Mouse (Mus musculus): ENCODE measurements around the gene Atxn7l1.

The Atxn7l1 gene

DNA sequence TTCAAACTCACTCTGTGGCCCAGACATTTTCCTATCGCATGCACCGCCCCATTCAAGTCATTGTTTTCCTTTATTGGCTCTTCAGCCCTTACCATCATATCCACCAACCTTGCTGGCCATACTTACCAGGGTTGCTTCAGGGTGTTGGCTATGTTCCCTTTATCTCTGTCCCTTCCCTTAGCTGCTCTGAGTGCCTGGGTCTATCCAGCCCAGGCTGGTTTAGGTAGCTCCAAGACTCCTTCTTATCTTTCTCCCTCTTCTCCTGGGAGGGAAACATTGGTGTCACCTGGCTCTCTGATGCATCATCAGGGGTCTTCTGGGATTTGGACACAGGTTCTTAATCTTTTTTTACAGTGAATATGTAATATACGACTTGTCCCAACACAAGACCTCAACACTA is 36.6 kb downstream of the Atxn7l1 start:
- DNase-seq = no peak

DNA sequence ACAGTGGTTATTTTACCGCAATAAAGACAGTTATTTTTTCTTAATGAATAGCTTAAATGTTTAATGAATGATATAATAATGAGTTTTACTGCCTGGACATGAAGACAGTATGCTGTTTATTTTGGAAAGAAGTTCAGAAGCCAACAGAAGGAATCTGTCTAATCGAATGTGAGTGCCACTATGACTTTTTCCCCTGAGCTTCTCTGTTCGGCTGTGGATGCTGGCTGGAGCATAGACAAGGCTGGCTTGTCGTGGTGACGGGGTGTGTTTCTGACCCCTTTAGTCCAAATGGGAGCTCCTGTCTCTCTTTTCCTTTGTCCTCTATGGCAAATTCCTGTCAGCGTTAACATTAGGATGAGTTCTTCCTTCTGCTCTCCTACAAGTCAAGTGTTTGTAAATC is 37.6 kb downstream of the Atxn7l1 start:
- DNase-seq = no peak

DNA sequence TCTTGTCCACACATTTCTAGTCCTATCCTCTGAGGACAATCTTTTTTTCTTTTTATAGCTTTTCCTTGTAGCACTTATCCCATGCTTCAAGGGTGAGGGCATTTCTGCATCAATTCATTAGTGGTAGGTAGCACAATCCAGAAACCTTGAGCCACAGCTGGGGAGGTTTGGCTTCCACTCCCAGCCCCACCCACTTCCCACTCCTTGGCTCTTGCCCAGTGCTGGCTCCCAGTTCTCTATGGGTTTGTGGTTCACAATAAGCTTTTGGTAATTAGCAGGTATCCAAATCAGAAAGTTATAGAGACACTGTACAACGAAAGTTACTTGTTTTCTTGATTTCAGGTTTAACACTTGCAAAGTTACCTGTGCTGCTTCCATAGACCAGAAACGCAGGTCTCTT is 38.8 kb downstream of the Atxn7l1 start:
- DNase-seq = no peak

DNA sequence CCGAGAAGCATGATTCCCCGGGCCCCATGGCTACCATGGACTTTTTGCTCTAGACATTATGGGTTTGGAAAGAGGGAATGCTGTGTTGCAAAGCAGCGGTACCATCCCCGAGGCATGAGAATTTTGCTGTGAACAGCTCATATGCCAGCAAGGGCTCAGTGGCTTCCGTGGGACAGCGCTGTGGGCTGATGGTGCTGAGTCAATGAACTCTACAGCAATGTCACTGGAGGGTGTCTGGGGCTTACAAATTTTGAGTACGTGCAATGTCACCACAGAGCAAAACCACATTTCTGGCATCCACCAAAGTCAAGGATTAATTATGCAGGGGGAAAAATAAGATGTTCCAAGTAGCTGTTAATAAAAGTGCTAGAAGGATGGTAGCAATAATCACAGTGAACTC is 42.6 kb downstream of the Atxn7l1 start:
- DNase-seq = no peak

DNA sequence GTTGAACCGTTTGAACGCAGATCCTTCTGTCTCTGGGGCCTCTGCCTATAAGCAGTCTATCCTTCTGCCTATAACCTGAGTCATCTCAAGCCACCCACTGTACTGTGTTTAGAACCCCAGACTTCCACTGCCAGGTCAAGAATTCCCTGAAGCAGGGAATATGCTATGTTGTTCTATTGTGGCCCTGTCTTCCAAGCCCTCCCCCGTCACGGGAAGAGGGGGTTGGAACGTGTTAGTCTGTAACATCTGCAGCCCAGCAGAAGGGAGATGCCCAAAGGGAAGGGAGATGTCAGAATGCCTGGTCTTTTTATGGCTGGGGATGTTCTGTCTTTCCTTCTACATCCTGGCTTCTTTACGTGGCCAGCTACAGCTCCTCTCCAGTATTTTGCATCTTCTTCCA is 43.1 kb downstream of the Atxn7l1 start:
- no peak for DNase-seq

DNA sequence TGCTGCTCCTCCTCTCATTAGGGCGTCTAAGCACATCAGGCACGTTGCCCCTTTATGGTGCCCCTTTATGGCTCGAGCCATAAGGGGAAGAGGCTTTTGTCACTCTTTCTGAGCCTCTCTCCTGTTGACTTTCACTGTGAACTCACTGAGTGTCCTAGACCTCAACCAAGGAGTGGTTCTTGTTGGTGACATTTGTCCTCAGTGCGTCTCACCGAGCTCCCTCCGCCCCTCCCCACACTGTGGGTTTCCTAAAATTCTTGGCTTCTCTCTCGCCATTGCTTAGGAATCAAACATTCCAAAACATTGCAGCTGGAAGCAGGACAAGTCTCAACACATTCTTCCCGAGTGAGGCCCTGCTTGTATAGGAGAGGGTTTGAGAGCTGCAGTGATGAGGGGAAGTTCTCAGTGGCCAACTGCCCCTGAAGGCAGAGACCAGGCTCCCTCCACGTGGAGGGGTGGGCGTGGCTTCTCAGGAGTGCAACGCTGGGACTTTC is 46.0 kb downstream of the Atxn7l1 start:
- no peak for DNase-seq

DNA sequence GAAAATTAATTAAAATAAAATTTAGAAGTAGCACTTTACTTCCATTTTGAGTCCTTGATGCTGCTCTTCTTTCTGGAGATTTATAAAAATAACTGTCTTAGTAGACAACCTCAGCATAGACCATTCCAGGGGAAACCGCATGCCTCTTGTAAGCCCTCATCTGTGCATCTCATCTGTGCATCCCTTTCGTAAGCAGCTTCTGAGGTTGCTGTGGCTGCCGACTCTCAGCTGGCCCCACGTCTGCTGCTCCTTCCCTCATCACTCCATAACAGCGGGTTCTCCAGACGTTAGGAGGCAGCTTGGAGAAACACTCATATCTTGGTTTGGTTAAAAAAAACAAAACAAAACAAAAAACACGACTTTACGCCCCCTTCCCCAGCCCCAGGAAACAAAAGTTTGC is 47.7 kb downstream of the Atxn7l1 start:
- DNase-seq = no peak

DNA sequence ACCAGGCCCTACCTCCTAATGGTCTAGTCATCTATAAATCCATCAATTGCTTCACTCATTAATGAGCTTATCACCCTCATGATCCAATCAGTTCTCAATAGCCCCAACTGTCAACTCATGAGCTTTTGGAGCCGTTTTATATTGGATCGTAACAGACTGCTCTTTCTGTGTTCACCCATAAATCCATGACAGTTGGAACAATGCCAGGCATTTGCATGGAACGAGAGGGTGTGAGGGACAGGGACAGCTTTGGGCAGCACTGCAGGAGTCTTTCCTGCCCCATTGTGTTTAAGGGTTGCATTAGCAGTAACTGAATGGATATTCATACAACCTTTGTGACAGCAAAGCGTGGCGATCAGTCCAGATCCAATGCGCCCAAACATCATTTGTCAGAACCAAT is 49.8 kb downstream of the Atxn7l1 start:
- no peak for DNase-seq

DNA sequence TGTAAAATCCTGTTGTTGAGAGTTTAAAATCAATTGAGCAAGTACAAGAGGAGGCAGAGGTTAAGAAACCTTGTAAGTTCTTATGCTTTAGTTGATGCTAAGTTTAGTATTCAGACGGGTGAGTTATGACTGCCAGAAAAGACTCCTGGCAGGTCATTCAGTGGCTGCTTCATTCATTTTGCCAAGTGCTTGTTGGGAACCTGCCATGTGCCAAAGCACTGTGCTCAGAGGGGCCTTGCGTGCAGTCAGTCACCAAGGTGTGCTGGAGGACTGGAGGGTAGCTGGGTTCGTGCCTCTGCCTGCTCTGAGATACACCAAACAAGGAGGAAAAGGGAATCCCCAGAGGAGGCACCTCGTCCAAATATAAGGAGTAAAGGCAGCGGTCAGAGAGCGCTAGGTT is 50.3 kb downstream of the Atxn7l1 start:
- DNase-seq = no peak

DNA sequence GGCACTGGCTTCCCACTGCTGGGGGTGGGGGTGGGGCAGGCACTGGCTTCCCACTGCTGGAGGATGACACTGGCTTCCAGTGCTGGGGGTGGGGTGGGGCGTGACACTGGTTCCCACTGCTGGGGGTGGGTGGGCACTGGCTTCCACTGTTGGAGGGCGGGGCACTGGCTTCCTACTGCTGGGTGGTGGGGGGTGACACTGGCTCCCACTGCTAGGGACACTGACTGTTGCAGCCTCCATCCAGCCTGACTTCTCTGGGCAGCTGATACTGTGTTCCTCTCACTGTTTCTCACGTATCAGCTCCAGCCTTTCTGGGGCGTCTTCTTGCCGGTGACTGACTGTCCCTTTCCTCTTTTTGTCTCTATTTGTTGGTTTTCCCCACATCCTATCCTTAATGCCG is 53.6 kb downstream of the Atxn7l1 start:
- DNase-seq = no peak

DNA sequence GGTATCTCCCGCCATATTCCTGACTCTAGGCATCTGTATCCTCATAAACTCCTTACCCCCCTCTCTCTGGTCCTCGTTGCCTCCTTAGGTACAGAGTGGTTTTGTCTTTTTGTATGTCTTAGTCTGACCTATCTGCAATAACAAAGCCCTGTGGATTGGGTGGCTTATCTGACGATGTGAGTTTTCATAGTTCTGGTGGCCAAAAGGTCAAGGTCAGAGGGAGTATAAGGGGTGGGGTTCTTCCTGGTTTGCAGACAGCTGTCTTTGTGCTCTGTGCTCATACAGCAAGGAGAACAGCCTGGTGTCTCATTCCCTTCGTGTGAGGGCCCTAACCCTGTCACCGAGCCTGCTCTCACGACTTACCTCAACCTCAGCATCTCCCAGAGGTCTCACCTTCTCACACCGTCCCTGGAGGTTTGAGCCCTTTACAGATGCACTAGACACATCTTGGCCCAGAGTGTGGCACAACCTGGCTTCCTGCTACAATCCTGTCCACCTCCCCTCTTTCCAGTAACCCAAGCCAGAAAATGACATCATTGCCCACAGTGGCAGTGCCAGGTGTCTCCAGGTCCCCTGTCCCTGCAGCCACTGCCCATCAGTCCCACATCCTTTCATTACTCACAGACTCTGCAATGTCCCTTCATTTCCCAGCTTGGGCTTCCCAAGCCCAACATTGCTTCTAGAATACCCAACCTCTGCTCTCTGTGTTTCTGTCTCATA is 54.2 kb downstream of the Atxn7l1 start:
- no peak for DNase-seq

DNA sequence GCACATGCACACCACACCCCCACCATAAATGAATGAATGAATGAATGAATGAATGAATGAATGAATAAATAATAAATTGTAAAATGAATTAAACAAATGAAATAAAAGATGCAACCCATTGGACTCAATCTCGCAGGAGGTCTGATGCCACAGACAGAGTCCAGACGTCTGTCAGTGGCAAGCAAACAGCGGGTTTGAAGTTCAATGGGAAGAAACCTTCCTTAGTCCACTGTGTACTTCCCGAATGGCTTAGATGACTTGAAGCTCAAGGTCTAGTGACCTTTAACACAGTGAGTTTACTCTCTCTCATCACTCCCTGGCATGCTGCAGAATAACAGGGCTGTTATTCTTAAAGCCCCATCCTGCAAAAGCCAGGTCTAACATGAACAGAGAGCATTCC is 57.8 kb downstream of the Atxn7l1 start:
- no peak for DNase-seq

DNA sequence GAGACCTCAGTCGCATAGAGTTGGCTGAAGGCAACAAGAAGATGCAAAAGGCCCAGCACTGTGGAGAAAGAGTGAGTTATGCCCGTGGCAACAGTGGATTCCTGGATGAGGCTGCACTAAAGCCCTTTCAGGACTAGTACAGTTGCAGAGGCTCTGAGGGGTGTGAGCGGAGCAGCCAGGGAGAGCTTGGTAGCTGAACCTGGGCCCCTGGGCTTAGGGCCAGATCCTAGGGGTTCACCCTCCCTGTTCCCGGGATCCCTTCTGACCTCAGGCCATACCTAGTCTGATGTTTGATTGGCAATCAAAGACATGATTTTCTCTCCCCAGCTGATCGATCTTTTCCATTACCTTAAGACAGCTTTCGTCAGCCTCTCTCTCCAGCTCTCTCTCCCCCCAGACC is 58.8 kb downstream of the Atxn7l1 start:
- no peak for DNase-seq

DNA sequence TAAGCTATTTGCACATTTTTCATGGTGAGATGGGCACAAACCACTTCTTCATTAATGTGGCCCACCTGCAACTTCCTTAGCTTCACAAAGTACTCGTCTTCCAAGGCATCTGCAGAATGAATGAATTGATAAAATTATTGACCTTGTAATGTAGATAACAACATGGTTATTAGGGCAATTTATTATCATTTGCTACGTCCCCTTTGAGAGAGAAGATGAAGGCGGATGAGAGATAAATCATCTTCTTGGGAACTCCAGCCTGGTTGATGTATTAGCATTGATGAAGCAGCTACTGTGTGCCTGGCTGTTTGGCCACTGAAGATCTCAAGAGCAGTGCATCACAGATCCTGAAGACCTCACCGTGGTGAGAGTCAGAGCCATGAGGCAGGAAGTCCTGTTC is 63.4 kb downstream of the Atxn7l1 start:
- DNase-seq = no peak

DNA sequence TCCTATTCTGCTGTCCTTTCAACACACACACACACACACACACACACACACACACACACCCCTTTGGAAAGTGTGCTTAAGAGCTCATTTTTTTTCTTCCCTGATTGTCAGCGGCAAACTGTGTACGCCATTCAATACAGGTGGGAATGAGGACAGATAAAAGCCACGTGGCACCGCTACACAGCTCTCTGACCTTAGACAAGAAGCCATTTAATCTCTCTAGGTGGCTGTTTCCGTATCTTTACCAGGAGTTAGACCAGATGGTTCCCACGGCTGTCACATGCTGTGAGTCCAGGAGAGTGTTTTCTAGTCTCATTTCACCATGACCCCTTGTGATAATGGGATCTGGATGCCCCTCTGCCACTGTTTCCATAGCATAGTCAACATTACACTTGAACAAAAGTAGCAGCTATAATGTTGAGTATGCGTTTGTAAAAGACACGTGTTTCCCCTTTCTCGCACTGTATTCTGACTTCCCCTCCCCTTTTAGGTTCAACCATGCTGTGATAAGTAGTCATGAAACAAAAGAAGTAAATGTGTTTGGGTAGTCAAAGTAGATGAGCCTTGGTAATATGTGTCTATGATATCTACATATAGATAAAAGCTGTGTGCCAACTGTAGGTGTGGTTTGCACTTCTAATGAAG is 70.8 kb downstream of the Atxn7l1 start:
- no peak for DNase-seq

DNA sequence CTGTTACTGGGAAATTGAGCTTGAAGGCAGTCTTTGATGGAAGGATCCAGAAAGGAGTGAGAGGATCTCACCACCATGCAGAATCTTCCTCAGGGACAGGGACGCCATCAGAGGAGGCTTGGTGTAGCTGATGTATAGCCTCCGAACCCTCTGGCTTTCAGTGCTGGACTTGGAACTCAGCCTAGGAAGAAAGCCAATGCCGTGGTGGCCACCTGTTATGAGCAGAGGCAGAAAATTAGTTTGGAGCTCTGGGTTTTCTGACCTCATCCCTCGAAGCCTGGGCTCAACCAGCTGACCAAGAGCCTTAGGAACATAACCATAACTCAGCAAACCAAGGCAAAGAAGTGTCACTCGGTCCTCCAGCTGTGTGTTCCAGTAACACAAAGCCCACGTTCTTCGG is 71.9 kb downstream of the Atxn7l1 start:
- DNase-seq = no peak

DNA sequence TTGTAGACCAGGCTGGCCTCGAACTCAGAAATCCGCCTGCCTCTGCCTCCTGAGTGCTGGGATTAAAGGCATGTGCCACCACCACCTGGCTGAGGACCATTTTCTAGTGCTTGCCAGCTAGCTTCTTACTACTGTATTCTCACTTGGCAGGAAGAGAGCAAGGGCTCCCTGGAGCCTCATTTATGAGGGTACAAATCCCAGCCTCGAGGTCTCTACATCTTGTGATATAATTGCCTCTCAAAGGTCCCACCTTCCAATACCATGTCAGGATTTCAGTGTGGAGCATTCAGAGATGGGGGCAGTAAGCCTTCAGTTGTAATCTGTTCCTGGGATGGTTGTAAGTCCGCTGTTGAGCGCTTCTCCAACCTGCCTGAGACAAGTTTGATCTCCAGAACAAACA is 72.6 kb downstream of the Atxn7l1 start:
- no peak for DNase-seq

DNA sequence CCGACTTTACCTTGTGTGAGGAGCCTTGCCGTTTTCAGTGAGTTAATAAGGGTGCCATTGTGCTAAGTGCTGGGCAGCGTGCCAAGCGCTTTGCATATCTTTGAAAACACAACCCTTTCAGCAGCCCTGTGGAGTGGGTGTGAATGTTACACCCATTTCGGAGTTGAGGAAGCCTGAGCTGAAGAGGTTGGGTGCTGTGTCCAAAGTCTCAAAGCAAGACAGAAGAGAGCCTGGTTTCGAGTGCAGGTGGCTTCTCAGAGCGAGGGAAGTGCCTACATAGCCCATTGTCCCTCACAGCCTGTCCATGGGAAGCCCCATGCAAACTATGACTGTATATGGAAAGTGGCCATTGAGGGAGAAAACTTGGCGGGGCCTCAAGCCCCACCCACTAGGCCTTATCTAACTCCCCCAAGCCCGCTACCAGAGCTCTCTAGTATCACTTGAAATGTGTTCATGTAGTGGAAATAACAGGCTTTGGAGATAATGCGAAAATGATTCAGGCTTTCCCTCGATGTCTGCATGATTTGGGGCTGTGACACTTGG is 73.1 kb downstream of the Atxn7l1 start:
- no peak for DNase-seq

DNA sequence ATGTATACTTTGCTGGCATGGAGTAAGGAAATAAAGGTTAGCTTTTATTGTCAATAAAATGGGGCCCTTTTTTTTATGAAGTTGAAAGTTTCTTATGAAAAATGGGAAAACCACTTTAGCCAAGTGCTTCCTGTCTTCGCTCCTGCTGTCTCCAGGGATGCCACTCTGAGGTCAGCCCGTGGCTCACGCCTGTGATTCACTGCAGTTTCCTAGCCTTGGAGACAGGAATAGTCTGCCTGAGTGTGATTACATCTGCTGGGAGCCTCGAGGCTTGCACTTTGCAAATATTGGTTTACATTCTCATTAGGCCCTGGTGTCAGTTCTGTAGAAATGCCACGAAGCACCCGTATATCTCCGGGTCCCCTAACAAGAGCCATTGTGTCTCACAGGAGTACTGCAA is 74.7 kb downstream of the Atxn7l1 start:
- no peak for DNase-seq

DNA sequence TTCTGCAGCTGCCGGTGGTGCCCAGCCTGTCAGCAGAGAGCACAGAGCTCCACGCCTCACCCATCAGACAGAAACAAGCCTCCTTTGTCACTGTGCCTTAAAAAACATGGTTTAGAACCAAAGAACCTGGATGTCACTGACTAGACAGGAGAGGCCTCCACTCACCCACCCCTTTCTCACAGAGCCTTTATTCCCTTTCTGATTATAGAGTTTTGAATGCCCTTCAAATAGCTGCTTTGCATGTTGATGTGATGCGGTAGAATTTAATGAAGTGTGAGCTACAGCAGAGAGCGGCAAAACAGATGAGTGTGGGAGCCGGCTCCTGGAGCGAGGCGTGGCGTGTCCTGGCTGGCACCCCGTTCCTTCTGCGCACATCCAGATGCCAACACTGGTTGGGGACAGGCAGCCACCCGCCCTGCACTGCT is 77.6 kb downstream of the Atxn7l1 start:
- DNase-seq = no peak

DNA sequence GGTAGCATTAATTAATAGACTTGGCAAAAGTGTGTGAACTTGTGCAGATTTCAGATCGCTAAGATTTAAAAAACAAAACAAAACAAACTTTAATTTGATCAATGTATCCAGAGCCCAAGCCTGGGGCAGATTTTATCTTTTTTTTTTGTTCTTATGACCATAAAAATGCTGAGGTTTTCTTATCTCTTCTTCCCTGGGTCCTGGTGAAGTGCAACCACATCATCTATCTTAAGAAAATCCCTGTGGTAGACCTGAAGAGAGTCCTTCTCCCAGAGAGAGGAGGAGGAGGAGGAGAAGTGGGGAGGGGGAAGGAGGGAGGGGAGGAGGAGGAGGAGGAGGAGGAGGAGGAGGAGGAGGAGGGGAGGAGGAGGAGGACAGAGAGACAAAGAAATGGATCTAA is 78.5 kb downstream of the Atxn7l1 start:
- no peak for DNase-seq

DNA sequence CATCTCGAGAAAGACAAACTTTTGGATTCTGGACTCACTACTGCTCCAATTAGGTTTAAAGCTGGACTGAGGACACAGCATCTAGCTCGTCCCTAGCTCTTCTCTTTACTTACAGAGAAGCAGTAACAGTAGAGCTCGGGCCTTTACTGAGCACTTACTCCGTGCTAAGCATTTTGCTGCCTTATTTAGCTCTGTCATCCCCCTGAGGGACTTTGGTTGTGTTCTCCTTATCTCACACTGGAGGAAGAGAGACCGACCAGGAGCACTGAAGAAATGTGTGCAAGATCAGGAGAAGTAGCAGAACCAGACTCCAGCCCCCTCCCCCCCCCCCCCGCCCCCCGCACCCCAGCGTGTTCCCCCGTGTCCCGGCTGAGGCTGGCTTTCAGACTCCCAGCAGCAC is 79.1 kb downstream of the Atxn7l1 start:
- no peak for DNase-seq

DNA sequence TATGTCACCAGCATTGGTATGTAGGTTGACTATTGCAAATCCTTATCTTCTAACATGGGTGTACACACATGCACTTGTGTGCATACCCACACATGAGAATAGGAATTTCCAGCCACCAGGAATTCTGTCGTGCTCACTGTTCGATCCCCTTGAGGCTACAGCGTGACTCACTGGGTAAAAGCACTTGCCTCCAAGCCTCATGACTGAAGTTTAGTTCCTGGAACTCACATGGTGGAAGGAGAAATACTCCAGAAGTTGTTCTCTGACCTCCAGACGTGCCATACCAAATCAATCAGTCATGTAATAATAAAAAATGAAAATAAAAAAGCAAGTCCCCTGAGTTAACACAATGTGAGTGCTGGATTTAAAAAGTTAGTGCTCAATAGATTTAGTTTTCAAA is 87.8 kb downstream of the Atxn7l1 start:
- DNase-seq = no peak

DNA sequence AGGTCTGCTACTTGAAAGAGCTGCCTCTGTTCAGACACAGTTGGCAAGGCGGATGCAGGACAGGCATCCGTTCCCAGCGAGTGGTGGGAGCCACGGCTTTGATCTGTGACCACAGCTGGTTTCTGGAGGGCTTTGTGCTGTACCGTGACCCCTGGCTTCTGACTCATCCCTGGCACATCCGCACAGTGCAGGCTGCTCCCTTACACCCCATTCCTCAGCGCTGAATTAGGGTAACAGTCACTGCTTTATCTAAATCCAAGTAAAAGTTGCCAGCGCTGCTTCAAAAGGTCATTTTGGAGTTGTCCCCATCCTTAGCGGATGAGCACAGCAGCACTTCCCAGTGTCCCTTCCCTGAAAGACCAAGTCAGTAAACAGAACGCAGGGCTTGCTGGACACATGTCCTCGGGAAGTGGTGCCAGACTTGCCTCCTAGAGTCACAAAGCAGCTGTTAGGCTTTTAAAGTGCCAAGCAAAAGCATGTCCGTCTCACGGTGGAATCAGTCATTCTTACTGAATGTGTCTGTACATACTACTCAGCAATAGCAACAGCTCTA is 88.4 kb downstream of the Atxn7l1 start:
- no peak for DNase-seq
